Mouse (Mus musculus): Measurements from ENCODE around the gene Ckap5. TPM values are rescaled to one million over a fixed set of nuclear protein-coding genes. Genes with fewer than 3 reads are reported as not detected.

Ckap5 gene
- polyA plus RNA-seq, 1 experiment, result 97.8 TPM

DNA sequence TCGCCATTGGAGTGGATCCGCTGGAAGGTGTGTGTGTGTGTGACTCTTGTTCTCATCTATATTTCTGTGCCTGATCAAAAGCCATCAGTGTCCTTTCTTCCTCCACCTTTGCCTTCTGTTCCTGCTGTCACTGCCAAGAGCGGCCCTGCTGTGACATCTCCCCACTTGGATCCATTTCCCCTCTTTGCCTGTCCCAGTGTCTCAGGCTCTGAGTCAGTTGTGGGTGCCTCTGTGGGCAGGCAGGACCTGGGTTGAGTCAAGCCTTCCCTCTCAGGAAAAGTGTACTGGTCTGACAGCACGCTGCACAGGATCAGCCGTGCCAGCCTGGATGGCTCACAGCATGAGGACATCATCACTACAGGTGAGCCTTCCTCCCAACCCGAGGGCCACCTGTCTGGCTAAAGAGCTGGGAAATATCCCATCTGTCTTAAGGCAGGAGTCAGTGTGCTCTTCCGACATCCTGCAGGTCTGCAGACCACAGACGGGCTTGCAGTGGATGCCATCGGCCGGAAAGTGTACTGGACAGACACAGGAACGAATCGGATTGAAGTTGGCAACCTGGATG is 34.4 kb upstream of the Ckap5 start:
- Histone ChIP-seq H3K27ac (ENCODE audit: insufficient read depth, low read length) (peak overlapping the region; percentile 89), H3K27me3 (ENCODE audit: control insufficient read depth, insufficient read depth, low read length) (no peaks in the 10 kb centered on the region), H3K4me3 (replicated peaks; ENCODE audit: insufficient read depth, low read depth, low read length) (no peak overlapping the region), H3K4me1 (ENCODE audit: control insufficient read depth, insufficient read depth, low read length) (peaks cover 32% of the 10 kb centered on the region)
- TF ChIP-seq CTCF (IDR thresholded peaks at IDR 0.05; ENCODE audit: borderline replicate concordance, insufficient read depth, low read depth, low read length) (no peak), POLR2A (IDR thresholded peaks at IDR 0.05; ENCODE audit: borderline replicate concordance, insufficient read depth, low read length) (0 out of 2 replicates have a peak, but pooled peaks have one; percentile 30)
- DNase-seq, result peak; percentile 90 to 96
- 10% methylated on average over 12 of the region's 12 CpGs for WGBS

DNA sequence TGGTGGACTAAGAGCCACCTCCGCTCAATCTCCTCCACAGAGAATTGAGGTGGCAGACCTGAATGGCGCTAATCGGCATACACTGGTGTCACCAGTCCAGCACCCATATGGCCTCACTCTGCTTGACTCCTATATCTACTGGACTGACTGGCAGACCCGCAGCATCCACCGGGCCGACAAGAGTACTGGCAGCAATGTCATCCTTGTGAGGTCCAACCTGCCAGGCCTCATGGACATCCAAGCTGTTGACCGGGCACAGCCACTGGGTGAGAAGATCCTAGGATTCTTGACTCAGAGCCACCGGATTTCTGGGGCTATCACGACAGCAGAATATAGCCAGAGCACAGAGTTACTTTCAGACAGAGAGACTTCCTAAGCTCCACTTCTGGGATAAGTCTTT is 32.6 kb upstream of the Ckap5 start:
- TF ChIP-seq POLR2A (IDR thresholded peaks at IDR 0.05; ENCODE audit: borderline replicate concordance, insufficient read depth, low read length), result no peak
- TF ChIP-seq CTCF (IDR thresholded peaks at IDR 0.05; ENCODE audit: borderline replicate concordance, insufficient read depth, low read depth, low read length), result no peak
- no peaks in the 10 kb centered on the region for H3K27me3 ChIP-seq (ENCODE audit: control insufficient read depth, insufficient read depth, low read length)
- peak overlapping the region; percentile 76 for H3K27ac ChIP-seq (ENCODE audit: insufficient read depth, low read length)
- peaks cover 32% of the 10 kb centered on the region for H3K4me1 ChIP-seq (ENCODE audit: control insufficient read depth, insufficient read depth, low read length)
- peak; percentile 82 to 90 for DNase-seq
- WGBS, result 11% methylated on average over 9 of the region's 9 CpGs
- no peak overlapping the region for H3K4me3 ChIP-seq (replicated peaks; ENCODE audit: insufficient read depth, low read depth, low read length)

DNA sequence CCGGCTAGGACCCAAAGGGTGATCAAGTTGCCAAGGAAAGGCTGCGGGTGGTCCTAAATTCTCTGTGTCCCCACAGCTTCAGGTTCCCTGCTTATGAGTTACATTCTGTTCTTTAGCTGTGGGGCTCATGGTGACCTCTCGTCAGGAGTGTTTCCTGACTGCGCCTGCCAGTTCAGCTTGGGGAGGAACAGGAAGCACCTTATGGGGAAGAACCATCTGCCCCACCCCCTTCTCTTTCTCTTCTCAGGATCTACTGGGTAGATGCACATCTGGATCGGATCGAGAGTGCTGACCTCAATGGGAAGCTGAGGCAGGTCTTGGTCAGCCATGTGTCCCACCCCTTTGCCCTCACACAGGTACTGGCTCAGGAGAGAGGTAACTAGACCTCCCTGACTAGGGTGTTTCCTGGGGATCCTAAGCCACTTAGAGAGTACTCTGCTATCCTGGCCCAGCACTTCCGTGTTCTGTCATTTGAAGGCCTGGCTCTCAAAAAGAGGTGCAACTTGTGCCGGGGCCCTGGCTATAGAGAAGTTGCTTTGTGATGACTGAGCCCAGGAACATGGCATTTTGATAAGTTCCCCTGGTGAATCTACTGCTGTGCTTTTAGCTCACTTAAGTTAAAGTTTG is 28.4 kb upstream of the Ckap5 start:
- no peak for TF ChIP-seq CTCF (IDR thresholded peaks at IDR 0.05; ENCODE audit: borderline replicate concordance, insufficient read depth, low read depth, low read length)
- TF ChIP-seq POLR2A (IDR thresholded peaks at IDR 0.05; ENCODE audit: borderline replicate concordance, insufficient read depth, low read length), result no peak
- Histone ChIP-seq H3K27me3 (ENCODE audit: control insufficient read depth, insufficient read depth, low read length) (no peaks in the 10 kb centered on the region), H3K27ac (ENCODE audit: insufficient read depth, low read length) (no peak overlapping the region), H3K4me1 (ENCODE audit: control insufficient read depth, insufficient read depth, low read length) (peaks cover 17% of the 10 kb centered on the region), H3K4me3 (replicated peaks; ENCODE audit: insufficient read depth, low read depth, low read length) (no peak overlapping the region)
- no peak for DNase-seq
- WGBS, result 93% methylated on average over 8 of the region's 8 CpGs

DNA sequence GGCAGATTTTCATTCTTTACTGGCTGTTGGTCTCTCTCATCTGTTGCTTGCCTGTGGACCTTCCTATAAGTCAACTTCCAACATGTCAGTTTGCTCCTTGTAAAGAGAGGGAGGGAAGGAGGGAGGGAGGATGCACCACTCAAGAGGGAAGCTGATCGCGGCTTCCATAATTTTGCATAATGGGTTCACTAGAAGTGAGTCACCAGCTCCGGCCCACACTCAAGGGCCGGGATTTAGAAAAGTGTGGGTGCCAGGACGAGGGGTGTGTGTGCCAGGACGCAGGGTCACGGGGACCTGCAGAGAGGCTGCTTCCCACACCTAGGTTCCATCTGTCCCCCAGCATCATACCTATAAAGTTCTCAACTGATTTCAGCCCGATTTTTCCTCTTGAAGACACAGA is 18.5 kb upstream of the Ckap5 start:
- Histone ChIP-seq H3K27me3 (ENCODE audit: control insufficient read depth, insufficient read depth, low read length) (no peaks in the 10 kb centered on the region), H3K27ac (ENCODE audit: insufficient read depth, low read length) (no peak overlapping the region), H3K4me3 (replicated peaks; ENCODE audit: insufficient read depth, low read depth, low read length) (no peak overlapping the region), H3K4me1 (ENCODE audit: control insufficient read depth, insufficient read depth, low read length) (no peaks in the 10 kb centered on the region)
- TF ChIP-seq POLR2A (IDR thresholded peaks at IDR 0.05; ENCODE audit: borderline replicate concordance, insufficient read depth, low read length), result no peak
- no peak for TF ChIP-seq CTCF (IDR thresholded peaks at IDR 0.05; ENCODE audit: borderline replicate concordance, insufficient read depth, low read depth, low read length)
- 83% methylated on average over 8 of the region's 8 CpGs for WGBS
- no peak for DNase-seq

DNA sequence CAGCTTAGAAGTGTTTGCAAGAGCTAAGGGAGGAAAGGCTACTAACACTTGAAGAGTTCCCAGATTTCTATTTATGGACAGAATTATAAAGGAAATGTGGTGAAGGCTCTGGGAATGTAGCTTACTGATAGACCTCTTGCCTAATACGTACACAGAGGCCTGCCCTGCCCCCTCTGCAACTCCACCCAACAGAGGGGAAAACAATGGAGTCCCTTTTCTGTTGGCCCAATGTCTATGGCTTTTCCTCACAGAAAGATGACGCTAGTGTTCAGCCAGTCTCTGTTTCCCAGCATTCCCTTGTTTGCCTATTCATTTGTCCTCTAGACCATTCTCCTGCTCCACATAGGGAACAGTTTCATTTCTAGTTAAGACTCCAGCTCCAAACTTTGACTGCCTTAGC is 9.4 kb upstream of the Ckap5 start:
- 53% methylated on average over 2 of the region's 2 CpGs for WGBS
- no peak for DNase-seq
- no peak overlapping the region for H3K27ac ChIP-seq (ENCODE audit: insufficient read depth, low read length)
- no peak overlapping the region for H3K4me3 ChIP-seq (replicated peaks; ENCODE audit: insufficient read depth, low read depth, low read length)
- H3K4me1 ChIP-seq (ENCODE audit: control insufficient read depth, insufficient read depth, low read length), result no peaks in the 10 kb centered on the region
- no peaks in the 10 kb centered on the region for H3K27me3 ChIP-seq (ENCODE audit: control insufficient read depth, insufficient read depth, low read length)
- TF ChIP-seq POLR2A (IDR thresholded peaks at IDR 0.05; ENCODE audit: borderline replicate concordance, insufficient read depth, low read length), result no peak

DNA sequence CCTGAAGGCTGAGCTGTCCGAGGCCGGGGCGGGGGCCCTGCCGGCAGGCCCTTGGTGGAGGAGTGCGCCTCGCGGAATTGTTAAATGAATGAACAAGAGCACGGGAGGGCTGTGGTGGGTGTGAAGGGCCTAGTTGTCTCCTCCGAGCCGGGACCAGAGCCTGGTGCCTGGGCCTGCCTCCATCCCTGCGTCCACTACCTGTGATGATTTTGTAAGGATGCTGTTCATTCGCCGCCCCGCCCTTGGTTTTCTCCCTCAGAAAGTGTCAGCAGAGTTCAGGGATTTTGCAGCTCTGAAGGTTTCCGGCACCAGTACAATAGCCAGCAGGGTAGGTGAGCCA is 555 bp downstream of the Ckap5 start:
- H3K27ac ChIP-seq (ENCODE audit: insufficient read depth, low read length), result peak overlapping the region; percentile 46
- peak; percentile 66 to 67 for DNase-seq
- no peaks in the 10 kb centered on the region for H3K27me3 ChIP-seq (ENCODE audit: control insufficient read depth, insufficient read depth, low read length)
- 0% methylated on average over 15 of the region's 15 CpGs for WGBS
- no peak for TF ChIP-seq POLR2A (IDR thresholded peaks at IDR 0.05; ENCODE audit: borderline replicate concordance, insufficient read depth, low read length)
- TF ChIP-seq CTCF (IDR thresholded peaks at IDR 0.05; ENCODE audit: borderline replicate concordance, insufficient read depth, low read depth, low read length), result no peak
- peaks cover 9% of the 10 kb centered on the region; the same call in 1 of the 2 replicates for H3K4me1 ChIP-seq (ENCODE audit: control insufficient read depth, insufficient read depth, low read length)
- peak overlapping the region; percentile 95 for H3K4me3 ChIP-seq (replicated peaks; ENCODE audit: insufficient read depth, low read depth, low read length)

DNA sequence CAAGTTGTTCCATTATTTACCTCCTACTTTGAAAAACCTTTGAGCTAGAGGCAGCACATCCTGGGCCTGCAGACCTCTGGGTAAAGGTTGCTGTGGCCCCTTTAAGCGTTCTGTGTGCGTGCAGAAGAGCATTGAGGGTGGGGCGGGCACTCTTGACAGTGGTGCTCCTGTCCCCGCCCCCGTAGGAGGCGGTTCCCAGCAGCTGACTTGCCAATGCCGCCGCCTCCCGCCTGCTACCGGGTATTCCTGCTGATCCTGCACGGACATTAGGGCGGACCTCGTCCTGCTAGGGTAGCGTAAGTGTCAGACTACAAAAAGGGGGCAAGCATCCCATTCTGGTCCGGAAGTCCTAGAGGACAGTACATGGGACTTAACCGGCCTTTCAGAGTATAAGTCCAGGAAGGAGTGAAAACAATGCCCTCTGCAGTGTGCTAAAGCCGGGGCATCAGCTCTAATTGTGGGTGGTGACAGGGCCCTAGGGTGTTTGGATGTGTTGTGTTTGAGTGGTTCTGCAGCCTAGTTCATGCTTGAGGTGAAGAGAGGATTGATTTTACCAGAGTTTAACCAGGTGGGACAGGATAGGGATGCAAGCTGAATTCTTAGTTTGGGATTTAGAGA is 11.1 kb downstream of the Ckap5 start:
- H3K4me1 ChIP-seq (ENCODE audit: control insufficient read depth, insufficient read depth, low read length), result no peaks in the 10 kb centered on the region; the same call in 1 of the 2 replicates
- WGBS, result under 1% methylated on average over 17 of the region's 17 CpGs
- TF ChIP-seq POLR2A (IDR thresholded peaks at IDR 0.05; ENCODE audit: borderline replicate concordance, insufficient read depth, low read length) (peak; percentile 34; the same call in 1 of the 2 replicates), CTCF (IDR thresholded peaks at IDR 0.05; ENCODE audit: borderline replicate concordance, insufficient read depth, low read depth, low read length) (0 out of 2 replicates have a peak, but pooled peaks have one; percentile 8)
- H3K27me3 ChIP-seq (ENCODE audit: control insufficient read depth, insufficient read depth, low read length), result no peaks in the 10 kb centered on the region
- H3K27ac ChIP-seq (ENCODE audit: insufficient read depth, low read length), result no peak overlapping the region
- peak; percentile 85 to 91 for DNase-seq
- peak overlapping the region; percentile 70 for H3K4me3 ChIP-seq (replicated peaks; ENCODE audit: insufficient read depth, low read depth, low read length)

DNA sequence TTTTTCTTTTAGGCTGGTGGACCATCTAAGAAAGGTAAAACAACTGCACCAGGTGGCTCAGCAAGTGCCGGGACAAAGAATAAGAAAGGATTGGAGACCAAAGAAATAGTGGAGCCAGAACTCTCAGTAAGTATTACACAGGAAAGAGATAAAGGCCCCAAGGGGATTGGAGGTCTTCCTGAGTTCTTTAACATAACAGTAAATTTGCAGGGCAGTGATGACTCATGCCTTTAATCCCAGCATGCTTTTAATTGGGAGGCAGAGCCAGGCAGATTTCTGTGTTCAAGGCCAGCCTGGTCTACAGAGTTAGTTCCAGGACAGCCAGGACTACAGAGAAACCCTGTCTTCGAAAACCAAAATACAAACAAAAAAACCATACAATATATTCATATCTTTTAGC is 41.6 kb downstream of the Ckap5 start:
- H3K4me3 ChIP-seq (replicated peaks; ENCODE audit: insufficient read depth, low read depth, low read length), result no peak overlapping the region
- H3K4me1 ChIP-seq (ENCODE audit: control insufficient read depth, insufficient read depth, low read length), result no peaks in the 10 kb centered on the region
- 96% methylated on average over 2 of the region's 2 CpGs for WGBS
- no peak overlapping the region for H3K27ac ChIP-seq (ENCODE audit: insufficient read depth, low read length)
- TF ChIP-seq POLR2A (IDR thresholded peaks at IDR 0.05; ENCODE audit: borderline replicate concordance, insufficient read depth, low read length) (no peak), CTCF (IDR thresholded peaks at IDR 0.05; ENCODE audit: borderline replicate concordance, insufficient read depth, low read depth, low read length) (no peak)
- H3K27me3 ChIP-seq (ENCODE audit: control insufficient read depth, insufficient read depth, low read length), result no peaks in the 10 kb centered on the region
- no peak for DNase-seq
